Mouse (Mus musculus): Measurements from ENCODE around the gene Rhbdd1.

Gene Rhbdd1

GRCm38 (mm10) chr1:82316111-82316745, at the start of gene Rhbdd1:
TSS of gene Rhbdd1 (plus strand) at chr1:82316452.
- DNase-seq (ENCODE audit: low read depth, low spot score) = peak; percentile 98

- no peak for DNase-seq (ENCODE audit: low read depth, low spot score)
Observed at GRCm38 (mm10) chr1:82267547-82267946, 48.7 kb upstream of the Rhbdd1 start.

GRCm38 (mm10) chr1:82272231-82272630, 44.0 kb upstream of the Rhbdd1 start:
- DNase-seq (ENCODE audit: low read depth, low spot score) = no peak

- DNase-seq (ENCODE audit: low read depth, low spot score) = no peak
Observed at GRCm38 (mm10) chr1:82273529-82273928, 42.7 kb upstream of the Rhbdd1 start.

GRCm38 (mm10) chr1:82274361-82274760, 41.9 kb upstream of the Rhbdd1 start:
- DNase-seq (ENCODE audit: low read depth, low spot score) = no peak

GRCm38 (mm10) chr1:82279768-82280167, 36.5 kb upstream of the Rhbdd1 start:
- no peak for DNase-seq (ENCODE audit: low read depth, low spot score)

GRCm38 (mm10) chr1:82281823-82282222, 34.4 kb upstream of the Rhbdd1 start:
- no peak for DNase-seq (ENCODE audit: low read depth, low spot score)

GRCm38 (mm10) chr1:82282992-82283611, 33.1 kb upstream of the Rhbdd1 start:
- peak; percentile 93 for DNase-seq (ENCODE audit: low read depth, low spot score)

- peak; percentile 70 for DNase-seq (ENCODE audit: low read depth, low spot score)
Observed at GRCm38 (mm10) chr1:82283901-82284301, 32.4 kb upstream of the Rhbdd1 start.

GRCm38 (mm10) chr1:82284403-82284802, 31.8 kb upstream of the Rhbdd1 start:
- DNase-seq (ENCODE audit: low read depth, low spot score) = peak; percentile 41

- DNase-seq (ENCODE audit: low read depth, low spot score) = peak; percentile 80
Observed at GRCm38 (mm10) chr1:82285461-82286189, 30.6 kb upstream of the Rhbdd1 start.

GRCm38 (mm10) chr1:82286190-82287051, 29.8 kb upstream of the Rhbdd1 start:
- peak; percentile 53 for DNase-seq (ENCODE audit: low read depth, low spot score)

GRCm38 (mm10) chr1:82287052-82287775, 29.0 kb upstream of the Rhbdd1 start:
- peak; percentile 39 for DNase-seq (ENCODE audit: low read depth, low spot score)

- DNase-seq (ENCODE audit: low read depth, low spot score) = no peak
Observed at GRCm38 (mm10) chr1:82287776-82288325, 28.4 kb upstream of the Rhbdd1 start.

GRCm38 (mm10) chr1:82288421-82288990, 27.7 kb upstream of the Rhbdd1 start:
- DNase-seq (ENCODE audit: low read depth, low spot score) = no peak

GRCm38 (mm10) chr1:82289116-82289989, 26.9 kb upstream of the Rhbdd1 start:
- DNase-seq (ENCODE audit: low read depth, low spot score) = no peak

- DNase-seq (ENCODE audit: low read depth, low spot score) = peak; percentile 49
Observed at GRCm38 (mm10) chr1:82289990-82290681, 26.1 kb upstream of the Rhbdd1 start.

- DNase-seq (ENCODE audit: low read depth, low spot score) = peak; percentile 91
Observed at GRCm38 (mm10) chr1:82290723-82291150, 25.5 kb upstream of the Rhbdd1 start.
